Mouse (Mus musculus) urinary bladder, postnatal 4 days (tissue): Measurements from ENCODE around the gene Il2.
A peak's percentile ranks its signal among the peaks of the same experiment; 100 is the strongest.

Source experiments
- DNase-seq, 2 experiments: peaks; one replicate each; pipeline ENCODE4 v3.0.0; 2021 to 2022; ENCODE audit warnings: low spot score in 2 of 2

The Il2 gene

GRCm38 (mm10) chr3:37125655-37126054 is at the start of gene Il2:
TSS of gene Il2 (minus strand) at chr3:37125959.
- no peak for DNase-seq

GRCm38 (mm10) chr3:37174711-37175572 is 49.2 kb upstream of the Il2 start:
- no peak for DNase-seq

- no peak for DNase-seq
Observed at GRCm38 (mm10) chr3:37173285-37173684, 47.5 kb upstream of the Il2 start.

- DNase-seq, result no peak
Observed at GRCm38 (mm10) chr3:37169283-37169682, 43.5 kb upstream of the Il2 start.

GRCm38 (mm10) chr3:37161096-37161495 is 35.3 kb upstream of the Il2 start:
- DNase-seq, result no peak

GRCm38 (mm10) chr3:37158246-37158645 is 32.5 kb upstream of the Il2 start:
- DNase-seq, result no peak

- DNase-seq, result no peak
Observed at GRCm38 (mm10) chr3:37157082-37157481, 31.3 kb upstream of the Il2 start.

- DNase-seq, result no peak
Observed at GRCm38 (mm10) chr3:37154396-37154795, 28.6 kb upstream of the Il2 start.

- no peak for DNase-seq
Observed at GRCm38 (mm10) chr3:37153004-37153403, 27.2 kb upstream of the Il2 start.

- no peak for DNase-seq
Observed at GRCm38 (mm10) chr3:37152274-37152673, 26.5 kb upstream of the Il2 start.

GRCm38 (mm10) chr3:37146810-37147209 is 21.1 kb upstream of the Il2 start:
- DNase-seq, result no peak

GRCm38 (mm10) chr3:37146406-37146805 is 20.6 kb upstream of the Il2 start:
- DNase-seq, result no peak

- no peak for DNase-seq
Observed at GRCm38 (mm10) chr3:37144979-37145378, 19.2 kb upstream of the Il2 start.

- no peak for DNase-seq
Observed at GRCm38 (mm10) chr3:37141827-37142226, 16.1 kb upstream of the Il2 start.

- DNase-seq, result no peak
Observed at GRCm38 (mm10) chr3:37140168-37140906, 14.6 kb upstream of the Il2 start.

- DNase-seq, result no peak
Observed at GRCm38 (mm10) chr3:37139192-37139591, 13.4 kb upstream of the Il2 start.

- no peak for DNase-seq
Observed at GRCm38 (mm10) chr3:37137231-37137630, 11.5 kb upstream of the Il2 start.

- no peak for DNase-seq
Observed at GRCm38 (mm10) chr3:37129063-37129462, 3.3 kb upstream of the Il2 start.

GRCm38 (mm10) chr3:37128269-37128668 is 2.5 kb upstream of the Il2 start:
- DNase-seq, result peak in 1 of 2 experiments; percentile 31

- DNase-seq, result no peak
Observed at GRCm38 (mm10) chr3:37126162-37126561, 403 bp upstream of the Il2 start.

- no peak for DNase-seq
Observed at GRCm38 (mm10) chr3:37090721-37091120, 35.0 kb downstream of the Il2 start.

- DNase-seq, result no peak
Observed at GRCm38 (mm10) chr3:37084860-37085259, 40.9 kb downstream of the Il2 start.

- peak in 1 of 2 experiments; percentile 49 for DNase-seq
Observed at GRCm38 (mm10) chr3:37073211-37073610, 52.5 kb downstream of the Il2 start.
